Mouse (Mus musculus) E14TG2a.4 (cell line): ENCODE data around the gene Hip1.

Experiments
- CTCF ChIP-seq: conservative IDR thresholded peaks from 2 replicates; pipeline ENCODE4 v1.5.1; 2014; ENCODE audit warnings: low read length
- NANOG ChIP-seq: IDR thresholded peaks from 2 replicates; pipeline ENCODE4 v1.6.1; 2014; ENCODE audit warnings: borderline replicate concordance, low read length, mixed read lengths
- POU5F1 ChIP-seq: IDR thresholded peaks from 2 replicates; pipeline ENCODE4 v1.6.1; 2014; ENCODE audit warnings: low read length, borderline replicate concordance

DNA sequence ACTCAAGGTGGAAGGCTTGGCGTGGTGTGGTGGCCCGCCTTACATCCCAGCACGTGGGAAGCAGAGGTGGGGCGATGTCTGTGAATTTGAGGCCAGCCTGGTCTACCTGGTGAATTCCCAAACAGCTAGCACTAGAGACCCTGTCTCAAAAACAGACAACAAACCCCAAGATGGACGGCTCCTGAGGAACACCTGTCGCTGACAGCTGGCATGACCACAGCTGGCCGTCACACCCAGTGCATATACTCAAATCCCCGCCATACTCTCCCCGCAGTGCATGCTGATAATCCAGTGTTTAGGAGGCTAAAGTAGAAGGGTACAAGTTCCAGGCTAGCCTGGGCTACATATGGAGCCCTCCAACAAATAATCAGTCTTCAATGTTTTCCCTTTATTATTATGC is 88.4 kb downstream of the Hip1 start:
- TF ChIP-seq CTCF (no peak), NANOG (no peak), POU5F1 (no peak)
